Mouse (Mus musculus): ENCODE results near the gene Grik2.

GRCm38 (mm10) chr10:49481439-49481838, 307.1 kb downstream of the Grik2 start:
- TF ChIP-seq POLR2A (IDR thresholded peaks at IDR 0.05; ENCODE audit: low read depth, low read length): no peak
- TF ChIP-seq CTCF (conservative IDR thresholded peaks at IDR 0.05; ENCODE audit: insufficient read depth, insufficient read length, low read depth, low read length): 0 out of 2 replicates have a peak, but pooled peaks have one; percentile 3

Measured in kidney, adult 2 months (tissue).